Mouse (Mus musculus): ENCODE results near the gene Ccnd3. TPM values are rescaled to one million over a fixed set of nuclear protein-coding genes. Genes with fewer than 3 reads are reported as not detected.

The Ccnd3 gene
- polyA plus RNA-seq, 1 experiment from 2014 or later, result 18.7 TPM

GRCm38 (mm10) chr17:47533691-47534090 lies 28.8 kb downstream of the Ccnd3 start:
- H3K27ac ChIP-seq, result no peak overlapping the region
- H3K79me2 ChIP-seq (ENCODE audit: inconsistent target), result no peaks in the 10 kb centered on the region
- WGBS (ENCODE audit: missing documents), result 93% methylated on average over 13 of the region's 13 CpGs
- H3K36me3 ChIP-seq (ENCODE audit: inconsistent target), result no peaks in the 10 kb centered on the region
- H3K4me3 ChIP-seq (ENCODE audit: inconsistent target), result no peak overlapping the region

- 92% methylated on average over 9 of the region's 9 CpGs for WGBS (ENCODE audit: missing documents)
- no peaks in the 10 kb centered on the region for H3K36me3 ChIP-seq (ENCODE audit: inconsistent target)
- H3K27ac ChIP-seq, result no peak overlapping the region
- H3K79me2 ChIP-seq (ENCODE audit: inconsistent target), result no peaks in the 10 kb centered on the region
- no peak overlapping the region for H3K4me3 ChIP-seq (ENCODE audit: inconsistent target)
These were observed 31.0 kb downstream of the Ccnd3 start for GRCm38 (mm10) chr17:47535812-47536236.

- WGBS (ENCODE audit: missing documents), result 100% methylated on average over 1 of the region's 3 CpGs
- Histone ChIP-seq H3K27ac (no peak overlapping the region), H3K79me2 (ENCODE audit: inconsistent target) (no peaks in the 10 kb centered on the region), H3K4me3 (ENCODE audit: inconsistent target) (no peak overlapping the region), H3K36me3 (ENCODE audit: inconsistent target) (no peaks in the 10 kb centered on the region)
These were observed 33.2 kb downstream of the Ccnd3 start for GRCm38 (mm10) chr17:47538049-47538448.

GRCm38 (mm10) chr17:47539128-47539527 lies 34.3 kb downstream of the Ccnd3 start:
- no peak overlapping the region for H3K27ac ChIP-seq
- no peaks in the 10 kb centered on the region for H3K79me2 ChIP-seq (ENCODE audit: inconsistent target)
- H3K36me3 ChIP-seq (ENCODE audit: inconsistent target), result no peaks in the 10 kb centered on the region
- WGBS (ENCODE audit: missing documents), result 89% methylated on average over 3 of the region's 4 CpGs
- no peak overlapping the region for H3K4me3 ChIP-seq (ENCODE audit: inconsistent target)

GRCm38 (mm10) chr17:47542061-47542460 lies 37.2 kb downstream of the Ccnd3 start:
- WGBS (ENCODE audit: missing documents), result 17% methylated on average over 1 of the region's 5 CpGs
- Histone ChIP-seq H3K27ac (no peak overlapping the region), H3K4me3 (ENCODE audit: inconsistent target) (no peak overlapping the region), H3K79me2 (ENCODE audit: inconsistent target) (no peaks in the 10 kb centered on the region), H3K36me3 (ENCODE audit: inconsistent target) (no peaks in the 10 kb centered on the region)

GRCm38 (mm10) chr17:47543051-47543650 lies 38.3 kb downstream of the Ccnd3 start:
- H3K36me3 ChIP-seq (ENCODE audit: inconsistent target), result no peaks in the 10 kb centered on the region
- no peak overlapping the region for H3K4me3 ChIP-seq (ENCODE audit: inconsistent target)
- no peaks in the 10 kb centered on the region for H3K79me2 ChIP-seq (ENCODE audit: inconsistent target)
- 29% methylated on average over 7 of the region's 7 CpGs for WGBS (ENCODE audit: missing documents)
- no peak overlapping the region for H3K27ac ChIP-seq

- Histone ChIP-seq H3K27ac (no peak overlapping the region), H3K79me2 (ENCODE audit: inconsistent target) (no peaks in the 10 kb centered on the region), H3K4me3 (ENCODE audit: inconsistent target) (no peak overlapping the region), H3K36me3 (ENCODE audit: inconsistent target) (no peaks in the 10 kb centered on the region)
- WGBS (ENCODE audit: missing documents), result 92% methylated on average over 12 of the region's 12 CpGs
These were observed 40.3 kb downstream of the Ccnd3 start for GRCm38 (mm10) chr17:47545154-47545553.

- Histone ChIP-seq H3K79me2 (ENCODE audit: inconsistent target) (no peaks in the 10 kb centered on the region), H3K36me3 (ENCODE audit: inconsistent target) (no peaks in the 10 kb centered on the region), H3K27ac (no peak overlapping the region), H3K4me3 (ENCODE audit: inconsistent target) (no peak overlapping the region)
- whole genome bisulfite sequencing (ENCODE audit: missing documents), result 83% methylated on average over 17 of the region's 17 CpGs
These were observed 41.0 kb downstream of the Ccnd3 start for GRCm38 (mm10) chr17:47545861-47546331.

- H3K79me2 ChIP-seq (ENCODE audit: inconsistent target), result no peaks in the 10 kb centered on the region
- 91% methylated on average over 7 of the region's 7 CpGs for WGBS (ENCODE audit: missing documents)
- H3K36me3 ChIP-seq (ENCODE audit: inconsistent target), result no peaks in the 10 kb centered on the region
- H3K4me3 ChIP-seq (ENCODE audit: inconsistent target), result no peak overlapping the region
- no peak overlapping the region for H3K27ac ChIP-seq
These were observed 46.2 kb downstream of the Ccnd3 start for GRCm38 (mm10) chr17:47551049-47551448.

- H3K36me3 ChIP-seq (ENCODE audit: inconsistent target), result no peaks in the 10 kb centered on the region
These were observed 48.1 kb downstream of the Ccnd3 start for GRCm38 (mm10) chr17:47552994-47553393.

GRCm38 (mm10) chr17:47554621-47555020 lies 49.8 kb downstream of the Ccnd3 start:
- 81% methylated on average over 5 of the region's 10 CpGs for WGBS (ENCODE audit: missing documents)
- Histone ChIP-seq H3K4me3 (ENCODE audit: inconsistent target) (no peak overlapping the region), H3K79me2 (ENCODE audit: inconsistent target) (no peaks in the 10 kb centered on the region), H3K27ac (no peak overlapping the region), H3K36me3 (ENCODE audit: inconsistent target) (no peaks in the 10 kb centered on the region)

More at GRCm38 (mm10) chr17:47552994-47553393, 48.1 kb downstream of the Ccnd3 start:
- Histone ChIP-seq H3K27ac (no peak overlapping the region), H3K4me3 (ENCODE audit: inconsistent target) (no peak overlapping the region), H3K79me2 (ENCODE audit: inconsistent target) (no peaks in the 10 kb centered on the region)

GRCm38 (mm10) chr17:47557179-47557578 lies 52.3 kb downstream of the Ccnd3 start:
- H3K27ac ChIP-seq, result no peak overlapping the region
- no peaks in the 10 kb centered on the region for H3K36me3 ChIP-seq (ENCODE audit: inconsistent target)
- no peaks in the 10 kb centered on the region for H3K79me2 ChIP-seq (ENCODE audit: inconsistent target)
- H3K4me3 ChIP-seq (ENCODE audit: inconsistent target), result no peak overlapping the region
- WGBS (ENCODE audit: missing documents), result 83% methylated on average over 3 of the region's 3 CpGs

GRCm38 (mm10) chr17:47559726-47560125 lies 54.9 kb downstream of the Ccnd3 start:
- Histone ChIP-seq H3K27ac (no peak overlapping the region), H3K79me2 (ENCODE audit: inconsistent target) (no peaks in the 10 kb centered on the region), H3K4me3 (ENCODE audit: inconsistent target) (no peak overlapping the region), H3K36me3 (ENCODE audit: inconsistent target) (no peaks in the 10 kb centered on the region)
- 97% methylated on average over 6 of the region's 6 CpGs for WGBS (ENCODE audit: missing documents)

- 82% methylated on average over 6 of the region's 6 CpGs for WGBS (ENCODE audit: missing documents)
These were observed 58.0 kb downstream of the Ccnd3 start for GRCm38 (mm10) chr17:47562875-47563274.

GRCm38 (mm10) chr17:47564612-47565011 lies 59.8 kb downstream of the Ccnd3 start:
- no peak overlapping the region for H3K27ac ChIP-seq
- H3K4me3 ChIP-seq (ENCODE audit: inconsistent target), result no peak overlapping the region
- no peaks in the 10 kb centered on the region for H3K36me3 ChIP-seq (ENCODE audit: inconsistent target)
- H3K79me2 ChIP-seq (ENCODE audit: inconsistent target), result no peaks in the 10 kb centered on the region
- WGBS (ENCODE audit: missing documents), result 72% methylated on average over 5 of the region's 5 CpGs

More at GRCm38 (mm10) chr17:47562875-47563274, 58.0 kb downstream of the Ccnd3 start:
- H3K27ac ChIP-seq, result no peak overlapping the region
- H3K4me3 ChIP-seq (ENCODE audit: inconsistent target), result no peak overlapping the region
- no peaks in the 10 kb centered on the region for H3K36me3 ChIP-seq (ENCODE audit: inconsistent target)
- H3K79me2 ChIP-seq (ENCODE audit: inconsistent target), result no peaks in the 10 kb centered on the region

- H3K27ac ChIP-seq, result no peak overlapping the region
- no peaks in the 10 kb centered on the region for H3K79me2 ChIP-seq (ENCODE audit: inconsistent target)
- WGBS (ENCODE audit: missing documents), result 83% methylated on average over 2 of the region's 2 CpGs
- H3K4me3 ChIP-seq (ENCODE audit: inconsistent target), result no peak overlapping the region
- H3K36me3 ChIP-seq (ENCODE audit: inconsistent target), result no peaks in the 10 kb centered on the region
These were observed 61.3 kb downstream of the Ccnd3 start for GRCm38 (mm10) chr17:47566133-47566532.
